ENCODE assay signal across 23 mouse cellular contexts in genomic region chr1:186997596-186998304, GRCm38 (mm10). TPM values are rescaled to one million over a fixed set of nuclear protein-coding genes. Genes with fewer than 3 reads are reported as not detected.
DNase-seq lines count a peak whose midpoint lies in the region; ATAC-seq and TF ChIP-seq lines count a peak whose summit lies in the region.
"Had no signal": no experiment of that assay in that cellular context is flagged by ENCODE, and none has a peak within 500 bp of the region (broad histone marks: within the 10 kb centered on the region; RNA-seq: fewer than 3 reads in every experiment).

No protein-coding gene starts in this region.

- intact Hi-C loops in left cerebral cortex, postnatal 25 days (cut with DNase I): no loop called here

- 87% methylated on average over 21 of the region's 21 CpGs for WGBS in midbrain, embryonic 10.5 days
- 42% methylated on average over 21 of the region's 21 CpGs for whole genome bisulfite sequencing in midbrain, postnatal 0 days
- WGBS in hindbrain, embryonic 11.5 days: 75% methylated on average over 21 of the region's 21 CpGs
- 54% methylated on average over 21 of the region's 21 CpGs for whole genome bisulfite sequencing in midbrain, embryonic 13.5 days

- no peak overlapping the region for H3K4me2 ChIP-seq in midbrain, postnatal 0 days (ENCODE audit: low read depth, low read length, poor library complexity, severe bottlenecking)
- H3K4me2 ChIP-seq in hindbrain, embryonic 11.5 days (replicated peaks; ENCODE audit: low read depth, low read length): no peak overlapping the region
- H3K4me2 ChIP-seq in midbrain, embryonic 13.5 days (replicated peaks): peak overlapping the region; percentile 17
- H3K4me2 ChIP-seq: kidney, embryonic 15.5 days; lung, embryonic 15.5 days; stomach, embryonic 15.5 days had no signal

- no peak for DNase-seq in midbrain, embryonic 10.5 days (ENCODE audit: low spot score)
- no peak for DNase-seq in midbrain, postnatal 0 days (ENCODE audit: low spot score)
- DNase-seq in hindbrain, embryonic 11.5 days (ENCODE audit: low spot score): no peak
- DNase-seq in left cerebral cortex, postnatal 25 days (ENCODE audit: low spot score in 2 of 2): no peak
- DNase-seq in left cerebral cortex, adult 18-20 months (ENCODE audit: low spot score in 2 of 2): no peak
- DNase-seq in frontal cortex, postnatal 25 days (ENCODE audit: low spot score in 2 of 2): no peak
- DNase-seq: adrenal gland, postnatal 36 days; cerebellum, postnatal 14 days; retina, postnatal 1 day; spleen, adult 18-20 months had no signal

- H3K4me3 ChIP-seq in midbrain, embryonic 10.5 days: no peak overlapping the region
- no peak overlapping the region for H3K4me3 ChIP-seq in midbrain, postnatal 0 days (ENCODE audit: low read depth, low read length)
- no peak overlapping the region for H3K4me3 ChIP-seq in hindbrain, embryonic 11.5 days (ENCODE audit: low read depth, low read length)
- no peak overlapping the region for H3K4me3 ChIP-seq in midbrain, embryonic 13.5 days (replicated peaks)
- H3K4me3 ChIP-seq: embryonic facial prominence, embryonic 10.5 days; erythroblast, embryonic 14.5 days; kidney, embryonic 15.5 days; lung, embryonic 15.5 days; stomach, embryonic 15.5 days had no signal

- peaks cover 7% of the 10 kb centered on the region; the same call in 1 of the 2 replicates for H3K4me1 ChIP-seq in midbrain, embryonic 10.5 days
- no peaks in the 10 kb centered on the region for H3K4me1 ChIP-seq in midbrain, postnatal 0 days (ENCODE audit: insufficient read depth, low read length)
- H3K4me1 ChIP-seq in hindbrain, embryonic 11.5 days (replicated peaks; ENCODE audit: control insufficient read depth, insufficient read depth, low read length): no peaks in the 10 kb centered on the region
- H3K4me1 ChIP-seq in midbrain, embryonic 13.5 days (replicated peaks): peaks cover 10% of the 10 kb centered on the region
- H3K4me1 ChIP-seq: kidney, embryonic 15.5 days; lung, embryonic 15.5 days; stomach, embryonic 15.5 days had no signal

- TF ChIP-seq CTCF in midbrain, postnatal 0 days (IDR thresholded peaks at IDR 0.05): no peak

- no peak overlapping the region for H3K9ac ChIP-seq in midbrain, postnatal 0 days (replicated peaks; ENCODE audit: low read length, poor library complexity, severe bottlenecking)
- no peak overlapping the region for H3K9ac ChIP-seq in hindbrain, embryonic 11.5 days (ENCODE audit: low read depth, low read length)
- no peak overlapping the region for H3K9ac ChIP-seq in midbrain, embryonic 13.5 days (replicated peaks)
- H3K9ac ChIP-seq: kidney, embryonic 15.5 days; lung, embryonic 15.5 days; stomach, embryonic 15.5 days had no signal

- peak overlapping the region; percentile 57 for H3K27ac ChIP-seq in midbrain, embryonic 10.5 days (replicated peaks)
- no peak overlapping the region for H3K27ac ChIP-seq in midbrain, postnatal 0 days (ENCODE audit: low read depth, low read length)
- no peak overlapping the region for H3K27ac ChIP-seq in hindbrain, embryonic 11.5 days (ENCODE audit: low read depth, low read length)
- H3K27ac ChIP-seq in midbrain, embryonic 13.5 days: no peak overlapping the region; the same call in 1 of the 2 replicates
- H3K27ac ChIP-seq: embryonic facial prominence, embryonic 10.5 days; kidney, embryonic 15.5 days; lung, embryonic 15.5 days; stomach, embryonic 15.5 days had no signal

- H3K9me3 ChIP-seq in midbrain, embryonic 10.5 days (replicated peaks): peaks cover 1% of the 10 kb centered on the region; the same call in 1 of the 2 replicates
- no peaks in the 10 kb centered on the region for H3K9me3 ChIP-seq in midbrain, postnatal 0 days (ENCODE audit: low read length)
- H3K9me3 ChIP-seq in hindbrain, embryonic 11.5 days (ENCODE audit: control insufficient read depth, low read length): no peaks in the 10 kb centered on the region; the same call in 1 of the 2 replicates
- no peaks in the 10 kb centered on the region for H3K9me3 ChIP-seq in midbrain, embryonic 13.5 days
- H3K9me3 ChIP-seq: embryonic facial prominence, embryonic 10.5 days; kidney, embryonic 15.5 days; lung, embryonic 15.5 days; stomach, embryonic 15.5 days had no signal

- no peaks in the 10 kb centered on the region for H3K36me3 ChIP-seq in midbrain, embryonic 10.5 days
- no peaks in the 10 kb centered on the region for H3K36me3 ChIP-seq in midbrain, postnatal 0 days (ENCODE audit: insufficient read depth, low read length)
- no peaks in the 10 kb centered on the region for H3K36me3 ChIP-seq in hindbrain, embryonic 11.5 days (ENCODE audit: control insufficient read depth, insufficient read depth, low read length)
- H3K36me3 ChIP-seq in midbrain, embryonic 13.5 days: no peaks in the 10 kb centered on the region
- H3K36me3 ChIP-seq: embryonic facial prominence, embryonic 10.5 days; kidney, embryonic 15.5 days; lung, embryonic 15.5 days; stomach, embryonic 15.5 days had no signal

- H3K27me3 ChIP-seq in midbrain, embryonic 10.5 days (ENCODE audit: low read depth, poor library complexity, severe bottlenecking): no peaks in the 10 kb centered on the region
- 0 out of 2 replicates have a peak, but pooled peaks cover 7% of the 10 kb centered on the region for H3K27me3 ChIP-seq in midbrain, postnatal 0 days (ENCODE audit: insufficient read depth, low read length)
- H3K27me3 ChIP-seq in hindbrain, embryonic 11.5 days (ENCODE audit: control insufficient read depth, insufficient read depth, low read length): no peaks in the 10 kb centered on the region
- no peaks in the 10 kb centered on the region for H3K27me3 ChIP-seq in midbrain, embryonic 13.5 days
- H3K27me3 ChIP-seq: kidney, embryonic 15.5 days; lung, embryonic 15.5 days; stomach, embryonic 15.5 days had no signal

- no peak for ATAC-seq in midbrain, postnatal 0 days (ENCODE audit: low FRiP score)
- ATAC-seq in hindbrain, embryonic 11.5 days (ENCODE audit: low FRiP score): peak; percentile 70
- ATAC-seq in midbrain, embryonic 13.5 days: 0 out of 2 replicates have a peak, but pooled peaks have one; percentile 50
- ATAC-seq: activated CD4-positive, CD25-positive, alpha-beta regulatory T cell, adult 4 months; inflammation-experienced regulatory T-cells, adult 6 months had no signal

RNA-seq across cellular contexts. Expression of gene D1Pas1, which starts 30.5 kb away (rescaled TPM):
- polyA plus RNA-seq in midbrain, embryonic 10.5 days (2016; fragmentation: Nextera tagmentation; extraction: Ambion mirVana): 0.15 and 0.27 TPM in 2 replicates
- total RNA-seq in midbrain, postnatal 0 days (2014; rRNA removed): not detected in 2 replicates
- polyA plus RNA-seq in midbrain, postnatal 0 days (2015; fragmentation: Nextera tagmentation; extraction: Ambion mirVana): 0.06 and 0.13 TPM in 2 replicates
- 0.06 TPM in 1 of 2 replicates, not detected in the other for polyA plus RNA-seq in hindbrain, embryonic 11.5 days (2014; fragmentation: Nextera tagmentation; extraction: Ambion mirVana)
- polyA plus RNA-seq in midbrain, embryonic 13.5 days (2015; fragmentation: Nextera tagmentation; extraction: Ambion mirVana): 0.08 and 0.19 TPM in 2 replicates
- total RNA-seq in left cerebral cortex, postnatal 25 days (2021): not detected
- not detected for total RNA-seq in left cerebral cortex, adult 18-20 months (2021)
- total RNA-seq: adrenal gland, postnatal 36 days; granulocyte monocyte progenitor cell, adult 5-6 weeks; layer of hippocampus, adult 8-10 months; liver, adult 2 months; megakaryocyte progenitor cell, adult 5-6 weeks had no signal
- polyA plus RNA-seq: activated CD4-positive, CD25-positive, alpha-beta regulatory T cell, adult 4 months; erythroblast, embryonic 14.5 days; inflammation-experienced regulatory T-cells, adult 6 months; liver, adult 2 months; lung, embryonic 15.5 days; thymus, postnatal 0 days had no signal
